Mouse (Mus musculus): Measurements from ENCODE around the gene Olfr1259.

- no peak for TF ChIP-seq EP300 (IDR thresholded peaks at IDR 0.05; ENCODE audit: insufficient read depth, low read depth, low read length)
- no peak for TF ChIP-seq POLR2A (IDR thresholded peaks at IDR 0.05; ENCODE audit: insufficient read depth, low read length)
- no peak for TF ChIP-seq CTCF (IDR thresholded peaks at IDR 0.05; ENCODE audit: low read depth, low read length)
Measured at GRCm38 (mm10) chr2:89974184-89974583, 25.7 kb upstream of the Olfr1259 start, which contains the start of gene Olfr1260.
